ENCODE assay signal across 14 mouse cellular contexts in the genomic region with DNA sequence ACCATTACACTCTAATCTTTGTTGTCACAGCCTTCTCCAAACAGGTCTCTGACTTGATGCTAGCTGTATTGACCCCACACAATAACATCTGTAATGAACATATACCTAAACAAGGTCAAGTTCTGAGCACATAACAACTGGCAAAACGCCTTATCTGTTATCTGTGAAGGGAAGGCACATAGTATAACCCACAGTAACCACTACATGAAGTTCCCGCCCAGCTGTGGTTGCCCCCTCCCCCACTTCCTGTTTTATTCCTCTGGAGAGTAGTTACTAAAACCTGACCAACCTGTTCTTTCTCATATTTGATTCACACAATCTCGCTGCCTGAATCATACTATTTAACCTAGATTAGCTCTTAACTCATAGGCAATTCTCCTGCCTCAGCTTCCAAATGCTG.
DNase-seq lines count a peak whose midpoint lies in the region; ATAC-seq and TF ChIP-seq lines count a peak whose summit lies in the region.
"Had no signal": no experiment of that assay in that cellular context is flagged by ENCODE, and none has a peak within 500 bp of the region (broad histone marks: within the 10 kb centered on the region; RNA-seq: fewer than 3 reads in every experiment).

No protein-coding gene starts in this region.

- no peaks in the 10 kb centered on the region for H3K9me3 ChIP-seq in liver, embryonic 12.5 days (replicated peaks)
- H3K9me3 ChIP-seq in hindbrain, postnatal 0 days (ENCODE audit: low read length) = no peaks in the 10 kb centered on the region
- H3K9me3 ChIP-seq: midbrain, embryonic 12.5 days; neural tube, embryonic 13.5 days had no signal

- no peak overlapping the region for H3K27ac ChIP-seq in liver, embryonic 12.5 days
- H3K27ac ChIP-seq in hindbrain, postnatal 0 days = no peak overlapping the region
- H3K27ac ChIP-seq: midbrain, embryonic 12.5 days; neural tube, embryonic 13.5 days had no signal

- intact Hi-C loops in heart, postnatal 25 days (cut with DNase I) = no loop called here

- DNase-seq in spleen, adult 12 weeks (ENCODE audit: low spot score) = peak; percentile 21
- DNase-seq in spleen, postnatal 14 days (ENCODE audit: low spot score in 2 of 2) = no peak
- peak; percentile 21 to 34 for DNase-seq in spleen, postnatal 36 days (ENCODE audit: low spot score in 2 of 2)
- no peak for DNase-seq in heart, postnatal 25 days (ENCODE audit: low spot score)
- DNase-seq in kidney, postnatal 14 days = no peak
- no peak for DNase-seq in cerebellum, adult 9-11 months
- DNase-seq in hindbrain, postnatal 0 days (ENCODE audit: low spot score) = no peak
- DNase-seq: kidney, postnatal 25 days had no signal

- H3K36me3 ChIP-seq in liver, embryonic 12.5 days = no peaks in the 10 kb centered on the region
- no peaks in the 10 kb centered on the region for H3K36me3 ChIP-seq in hindbrain, postnatal 0 days (ENCODE audit: insufficient read depth, low read length)
- H3K36me3 ChIP-seq: midbrain, embryonic 12.5 days; neural tube, embryonic 13.5 days had no signal

- peak; percentile 67 for ATAC-seq in liver, embryonic 12.5 days
- no peak for ATAC-seq in hindbrain, postnatal 0 days
- ATAC-seq: hindbrain, embryonic 16.5 days had no signal

- TF ChIP-seq CTCF in hindbrain, postnatal 0 days (IDR thresholded peaks at IDR 0.05; ENCODE audit: low read depth) = no peak

- no peak overlapping the region for H3K4me3 ChIP-seq in liver, embryonic 12.5 days
- no peak overlapping the region for H3K4me3 ChIP-seq in hindbrain, postnatal 0 days (ENCODE audit: low read length)
- H3K4me3 ChIP-seq: erythroblast, embryonic 14.5 days; midbrain, embryonic 12.5 days; neural tube, embryonic 13.5 days had no signal

- H3K27me3 ChIP-seq in liver, embryonic 12.5 days (replicated peaks) = no peaks in the 10 kb centered on the region
- H3K27me3 ChIP-seq in hindbrain, postnatal 0 days (ENCODE audit: insufficient read depth, low read length) = no peaks in the 10 kb centered on the region
- H3K27me3 ChIP-seq: midbrain, embryonic 12.5 days; neural tube, embryonic 13.5 days had no signal

- H3K4me1 ChIP-seq in liver, embryonic 12.5 days = peaks cover 10% of the 10 kb centered on the region
- H3K4me1 ChIP-seq in hindbrain, postnatal 0 days (ENCODE audit: insufficient read depth, low read length) = no peaks in the 10 kb centered on the region
- H3K4me1 ChIP-seq: midbrain, embryonic 12.5 days; neural tube, embryonic 13.5 days had no signal

- 15% methylated on average over 3 of the region's 3 CpGs for WGBS in liver, embryonic 12.5 days (ENCODE audit: insufficient replicate concordance)
- 86% methylated on average over 3 of the region's 3 CpGs for WGBS in hindbrain, postnatal 0 days

- H3K4me2 ChIP-seq in liver, embryonic 12.5 days = no peak overlapping the region
- H3K4me2 ChIP-seq in hindbrain, postnatal 0 days (ENCODE audit: low read depth, low read length) = no peak overlapping the region
- H3K4me2 ChIP-seq: heart, embryonic 11.5 days; midbrain, embryonic 12.5 days; neural tube, embryonic 13.5 days had no signal

- H3K9ac ChIP-seq in liver, embryonic 12.5 days = no peak overlapping the region
- H3K9ac ChIP-seq in hindbrain, postnatal 0 days (replicated peaks; ENCODE audit: low read length) = no peak overlapping the region
- H3K9ac ChIP-seq: midbrain, embryonic 12.5 days; neural tube, embryonic 13.5 days had no signal

Comparison
In these comparisons a context has a peak if more than half of its experiments do, and no peak if none do; other contexts are left out.
1. DNase-seq: peak in spleen, adult 12 weeks (single experiment) and spleen, postnatal 36 days (2 of 2); none in spleen, postnatal 14 days (0 of 2), heart, postnatal 25 days (single experiment), kidney, postnatal 14 days (single experiment), cerebellum, adult 9-11 months (single experiment) and hindbrain, postnatal 0 days (single experiment).